Mouse (Mus musculus): ENCODE results near the gene Lrrtm4.

- TF ChIP-seq POLR2A (IDR thresholded peaks at IDR 0.05; ENCODE audit: low read depth, low read length): no peak
- TF ChIP-seq CTCF (conservative IDR thresholded peaks at IDR 0.05; ENCODE audit: insufficient read depth, insufficient read length, low read depth, low read length): no peak
Observed at GRCm38 (mm10) chr6:80470546-80470945, 451.9 kb downstream of the Lrrtm4 start.
